Comparison of ENCODE assay signal across 26 mouse cellular contexts in genomic region chr1:163138179-163138578, GRCm38 (mm10). TPM values are rescaled to one million over a fixed set of nuclear protein-coding genes. Genes with fewer than 3 reads are reported as not detected.
A peak's percentile ranks its signal among the peaks of the same experiment; 100 is the strongest.
DNase-seq lines count a peak whose midpoint lies in the region; ATAC-seq and TF ChIP-seq lines count a peak whose summit lies in the region.
"Had no signal": no experiment of that assay in that cellular context is flagged by ENCODE, and none has a peak within 500 bp of the region (broad histone marks: within the 10 kb centered on the region; RNA-seq: fewer than 3 reads in every experiment).

No protein-coding gene starts in this region.

- intact Hi-C loops in left cerebral cortex, adult 2 months (cut with DNase I), result no loop called here

- H3K9me3 ChIP-seq in embryonic facial prominence, embryonic 14.5 days (ENCODE audit: control insufficient read depth, low read length), result no peaks in the 10 kb centered on the region
- H3K9me3 ChIP-seq in embryonic facial prominence, embryonic 10.5 days, result no peaks in the 10 kb centered on the region
- H3K9me3 ChIP-seq: G1E had no signal

- no peak overlapping the region for H3K4me2 ChIP-seq in embryonic facial prominence, embryonic 14.5 days (ENCODE audit: low read depth, low read length)

- H3K27ac ChIP-seq in embryonic facial prominence, embryonic 14.5 days (replicated peaks; ENCODE audit: low read depth, low read length), result no peak overlapping the region
- no peak overlapping the region for H3K27ac ChIP-seq in embryonic facial prominence, embryonic 10.5 days (replicated peaks)
- H3K27ac ChIP-seq in left cerebral cortex, adult 2 months, result no peak overlapping the region

- no peaks in the 10 kb centered on the region for H3K27me3 ChIP-seq in embryonic facial prominence, embryonic 14.5 days (replicated peaks; ENCODE audit: control insufficient read depth, insufficient read depth, low read length)
- H3K27me3 ChIP-seq in embryonic facial prominence, embryonic 10.5 days (replicated peaks; ENCODE audit: low read depth, poor library complexity, severe bottlenecking), result 0 out of 2 replicates have a peak, but pooled peaks cover 6% of the 10 kb centered on the region
- H3K27me3 ChIP-seq: CH12.LX had no signal

- ATAC-seq in embryonic facial prominence, embryonic 14.5 days (ENCODE audit: low read depth), result no peak
- ATAC-seq: activated CD4-positive, CD25-positive, alpha-beta regulatory T cell, adult 4 months; CD4-positive, CD25-positive, alpha-beta regulatory T cell, adult 4 months; Patski had no signal

- DNase-seq in embryonic facial prominence, embryonic 14.5 days (ENCODE audit: low spot score), result peak; percentile 51
- DNase-seq in embryonic facial prominence, embryonic 10.5 days (ENCODE audit: low spot score), result no peak
- peak; percentile 58 for DNase-seq in NIH3T3 (ENCODE audit: low read depth)
- DNase-seq in left cerebral cortex, adult 2 months (ENCODE audit: extremely low spot score in 1 of 2, low spot score in 2 of 2), result no peak
- DNase-seq: adrenal gland, adult 2 months; adrenal gland, adult 8-10 months; adrenal gland, postnatal 10 days; adrenal gland, postnatal 14 days; adrenal gland, postnatal 25 days; adrenal gland, postnatal 36 days; B cell, adult 2 months; cerebellum, adult 11 months; cerebellum, adult 11-12 months; cerebellum, adult 18-20 months; cerebellum, adult 2 months had no signal

- no peak overlapping the region for H3K9ac ChIP-seq in embryonic facial prominence, embryonic 14.5 days (ENCODE audit: low read depth, low read length)

- H3K4me3 ChIP-seq in embryonic facial prominence, embryonic 14.5 days (ENCODE audit: low read depth, low read length), result no peak overlapping the region
- no peak overlapping the region for H3K4me3 ChIP-seq in embryonic facial prominence, embryonic 10.5 days
- H3K4me3 ChIP-seq in left cerebral cortex, adult 2 months, result no peak overlapping the region

- H3K4me1 ChIP-seq in embryonic facial prominence, embryonic 14.5 days (ENCODE audit: control insufficient read depth, insufficient read depth, low read length), result no peaks in the 10 kb centered on the region
- no peaks in the 10 kb centered on the region for H3K4me1 ChIP-seq in embryonic facial prominence, embryonic 10.5 days

- no peak for TF ChIP-seq CTCF in left cerebral cortex, adult 2 months (IDR thresholded peaks at IDR 0.05)

- H3K36me3 ChIP-seq in embryonic facial prominence, embryonic 14.5 days (ENCODE audit: control insufficient read depth, insufficient read depth, low read length), result no peaks in the 10 kb centered on the region
- no peaks in the 10 kb centered on the region for H3K36me3 ChIP-seq in embryonic facial prominence, embryonic 10.5 days (replicated peaks)
- H3K36me3 ChIP-seq: G1E had no signal

- WGBS in embryonic facial prominence, embryonic 14.5 days, result 53% methylated on average over 1 of the region's 1 CpGs
- 70% methylated on average over 1 of the region's 1 CpGs for WGBS in embryonic facial prominence, embryonic 10.5 days

RNA-seq across cellular contexts. Expression of gene Mroh9, which starts 52.7 kb away (rescaled TPM):
- polyA plus RNA-seq in embryonic facial prominence, embryonic 14.5 days (2014; fragmentation: Nextera tagmentation; extraction: Ambion mirVana), result 0.06 and 0.09 TPM in 2 replicates
- polyA plus RNA-seq in embryonic facial prominence, embryonic 10.5 days (2016; fragmentation: Nextera tagmentation; extraction: Ambion mirVana), result not detected in 2 replicates
- total RNA-seq in left cerebral cortex, adult 2 months (2021), result not detected
- total RNA-seq: adrenal gland, adult 18-20 months; adrenal gland, adult 2 months; adrenal gland, adult 8-10 months; adrenal gland, postnatal 10 days; adrenal gland, postnatal 14 days; adrenal gland, postnatal 25 days; adrenal gland, postnatal 36 days; adrenal gland, postnatal 4 days; CH12.LX; ES-E14; G1E; MEL had no signal
- polyA plus RNA-seq: activated CD4-positive, CD25-positive, alpha-beta regulatory T cell, adult 4 months; adrenal gland, adult 2 months; brain, embryonic 14.5 days; C2C12; CD4-positive, CD25-positive, alpha-beta regulatory T cell, adult 4 months; cerebellum, adult 2 months; G1E; Patski had no signal

Comparison
In these comparisons a context has a peak if more than half of its experiments do, and no peak if none do; other contexts are left out.
1. DNase-seq: peak in embryonic facial prominence, embryonic 14.5 days (single experiment) and NIH3T3 (single experiment); none in embryonic facial prominence, embryonic 10.5 days (single experiment) and left cerebral cortex, adult 2 months (0 of 2).